Mouse (Mus musculus): Measurements from ENCODE around the gene Ubr2. TPM values are rescaled to one million over a fixed set of nuclear protein-coding genes. Genes with fewer than 3 reads are reported as not detected.

Ubr2 gene
- total RNA-seq, 2 experiments from 2014 or later = 57.0 to 60.7 TPM

GRCm38 (mm10) chr17:46929897-46930296, 80.5 kb downstream of the Ubr2 start:
- no peak for DNase-seq (ENCODE audit: low spot score)

- no peak for DNase-seq (ENCODE audit: low spot score)
Observed at GRCm38 (mm10) chr17:46929277-46929676, 81.1 kb downstream of the Ubr2 start.

- no peak for DNase-seq (ENCODE audit: low spot score)
Observed at GRCm38 (mm10) chr17:46927781-46928180, 82.6 kb downstream of the Ubr2 start.

- no peak for DNase-seq (ENCODE audit: low spot score)
Observed at GRCm38 (mm10) chr17:46926941-46927340, 83.4 kb downstream of the Ubr2 start.

- DNase-seq (ENCODE audit: low spot score) = no peak
Observed at GRCm38 (mm10) chr17:46926192-46926591, 84.2 kb downstream of the Ubr2 start.

- DNase-seq (ENCODE audit: low spot score) = no peak
Observed at GRCm38 (mm10) chr17:46920855-46921254, 89.5 kb downstream of the Ubr2 start.

GRCm38 (mm10) chr17:46918951-46919350, 91.4 kb downstream of the Ubr2 start:
- no peak for DNase-seq (ENCODE audit: low spot score)

- no peak for DNase-seq (ENCODE audit: low spot score)
Observed at GRCm38 (mm10) chr17:46915129-46915528, 95.2 kb downstream of the Ubr2 start.

GRCm38 (mm10) chr17:46912331-46912730, 98.0 kb downstream of the Ubr2 start:
- DNase-seq (ENCODE audit: low spot score) = no peak

- DNase-seq (ENCODE audit: low spot score) = no peak
Observed at GRCm38 (mm10) chr17:46910186-46910585, 100.2 kb downstream of the Ubr2 start, which contains the start of gene Prph2. Gene Prph2, plus strand, starts transcription at chr17:46910459.

GRCm38 (mm10) chr17:46903876-46904490, 106.4 kb downstream of the Ubr2 start:
- peak; percentile 84 for DNase-seq (ENCODE audit: low spot score)

- DNase-seq (ENCODE audit: low spot score) = no peak
Observed at GRCm38 (mm10) chr17:46900941-46901340, 109.4 kb downstream of the Ubr2 start.

- no peak for DNase-seq (ENCODE audit: low spot score)
Observed at GRCm38 (mm10) chr17:46897221-46897950, 113.0 kb downstream of the Ubr2 start.

- peak; percentile 52 for DNase-seq (ENCODE audit: low spot score)
Observed at GRCm38 (mm10) chr17:46895426-46895825, 114.9 kb downstream of the Ubr2 start.

- peak; percentile 40 for DNase-seq (ENCODE audit: low spot score)
Observed at GRCm38 (mm10) chr17:46890843-46891594, 119.3 kb downstream of the Ubr2 start.

- peak; percentile 97 for DNase-seq (ENCODE audit: low spot score)
Observed at GRCm38 (mm10) chr17:46890116-46890815, 120.1 kb downstream of the Ubr2 start, which contains the start of gene Tbcc. Gene Tbcc, plus strand, starts transcription at chr17:46890684.

GRCm38 (mm10) chr17:46889450-46890084, 120.8 kb downstream of the Ubr2 start:
- peak; percentile 83 for DNase-seq (ENCODE audit: low spot score)

- DNase-seq (ENCODE audit: low spot score) = peak; percentile 64
Observed at GRCm38 (mm10) chr17:46888511-46889212, 121.7 kb downstream of the Ubr2 start.

GRCm38 (mm10) chr17:46885910-46886643, 124.3 kb downstream of the Ubr2 start:
- DNase-seq (ENCODE audit: low spot score) = no peak

Data from gastrocnemius, adult 18-20 months (tissue).